Mouse (Mus musculus): Measurements from ENCODE around the gene Atl1.

- TF ChIP-seq POLR2A (IDR thresholded peaks at IDR 0.05; ENCODE audit: extremely low read depth, insufficient read depth, low read length): no peak
- TF ChIP-seq CTCF (IDR thresholded peaks at IDR 0.05; ENCODE audit: low read depth, low read length): no peak
Measured at GRCm38 (mm10) chr12:69963141-69963540, 70.7 kb downstream of the Atl1 start.

Measured in liver, adult 2 months (tissue).